Mouse (Mus musculus) C2C12 (cell line): ENCODE measurements around the gene Dram1.

ENCODE experiments used
- CEBPB ChIP-seq: IDR thresholded peaks from one replicate; pipeline ENCODE4 v1.6.1; 2011; ENCODE audit warnings: low read depth, mild to moderate bottlenecking, control low read depth, moderate library complexity
- CTCF ChIP-seq: IDR thresholded peaks from one replicate; pipeline ENCODE4 v1.5.1; 2011; ENCODE audit not compliant: control insufficient read depth, insufficient read depth, insufficient read length
- FOSL1 ChIP-seq: IDR thresholded peaks from one replicate; pipeline ENCODE4 v1.8.0; 2011; ENCODE audit warnings: mild to moderate bottlenecking, low read length; ENCODE audit not compliant: poor library complexity, insufficient read depth, severe bottlenecking
- MAX ChIP-seq: IDR thresholded peaks from one replicate; pipeline ENCODE4 v1.6.1; 2011; ENCODE audit warnings: mild to moderate bottlenecking, control low read depth
- MYOD1 ChIP-seq: IDR thresholded peaks from one replicate; pipeline ENCODE4 v1.6.1; 2011; ENCODE audit warnings: low read depth; ENCODE audit not compliant: control insufficient read depth, insufficient read length
- USF1 ChIP-seq: IDR thresholded peaks from one replicate; pipeline ENCODE4 v1.6.1; 2011; ENCODE audit warnings: low read depth, mild to moderate bottlenecking, control low read depth, moderate library complexity

DNA sequence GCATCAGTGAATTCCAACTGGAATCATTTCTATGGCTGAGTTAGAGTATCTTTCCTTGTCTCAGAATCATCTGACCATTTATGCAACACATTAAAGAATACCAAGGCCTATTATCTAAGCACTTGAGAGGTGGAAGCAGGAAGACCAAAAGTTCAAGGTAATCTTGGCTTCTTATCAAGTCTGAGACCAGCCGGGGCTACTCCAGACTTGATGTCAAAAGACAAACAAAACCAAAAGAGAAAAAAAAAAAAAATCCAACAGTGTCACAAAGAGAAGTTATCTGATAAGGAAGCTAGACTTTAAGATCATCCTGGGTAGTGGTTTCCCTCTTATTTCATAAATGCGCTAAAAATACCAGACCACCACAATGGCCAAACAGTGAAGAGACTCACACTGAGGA lies 26.3 kb downstream of the Dram1 start:
- no peak for TF ChIP-seq CTCF
- no peak for TF ChIP-seq MYOD1
- TF ChIP-seq FOSL1 = no peak
- TF ChIP-seq USF1 = no peak
- TF ChIP-seq MAX = no peak
- TF ChIP-seq CEBPB = no peak
